Mouse (Mus musculus) WW6 (cell line): ENCODE data around the gene Tnrc6a.
"Not testable (repeated sequence)": the region's sequence is repeated elsewhere in the genome, so short reads cannot be mapped to it uniquely, and the experiment has no call there.

Experiments
- DNase-seq: peaks from one replicate; pipeline ENCODE4 v3.0.0-alpha.2; 2013; ENCODE audit warnings: low read depth, low spot score

The Tnrc6a gene

GRCm38 (mm10) chr7:123123665-123124298 is at the start of gene Tnrc6a:
TSS of gene Tnrc6a (plus strand) at chr7:123123885.
- peak; percentile 76 for DNase-seq

GRCm38 (mm10) chr7:123082236-123082635 is 41.4 kb upstream of the Tnrc6a start:
- no peak for DNase-seq

GRCm38 (mm10) chr7:123083441-123084123 is 40.1 kb upstream of the Tnrc6a start:
- DNase-seq, result no peak

- no peak for DNase-seq
These were observed 39.4 kb upstream of the Tnrc6a start for GRCm38 (mm10) chr7:123084180-123084691.

GRCm38 (mm10) chr7:123084708-123085107 is 39.0 kb upstream of the Tnrc6a start:
- DNase-seq, result no peak

GRCm38 (mm10) chr7:123088920-123089319 is 34.8 kb upstream of the Tnrc6a start:
- DNase-seq, result no peak

- no peak for DNase-seq
These were observed 27.2 kb upstream of the Tnrc6a start for GRCm38 (mm10) chr7:123096344-123097120.

GRCm38 (mm10) chr7:123097891-123098750 is 25.6 kb upstream of the Tnrc6a start:
- DNase-seq, result peak; percentile 33

GRCm38 (mm10) chr7:123101295-123101694 is 22.4 kb upstream of the Tnrc6a start:
- DNase-seq, result no peak

GRCm38 (mm10) chr7:123105381-123105780 is 18.3 kb upstream of the Tnrc6a start:
- not testable (repeated sequence) for DNase-seq

GRCm38 (mm10) chr7:123105906-123106305 is 17.8 kb upstream of the Tnrc6a start:
- no peak for DNase-seq

GRCm38 (mm10) chr7:123106326-123106725 is 17.4 kb upstream of the Tnrc6a start:
- DNase-seq, result no peak

GRCm38 (mm10) chr7:123108058-123109055 is 15.3 kb upstream of the Tnrc6a start:
- DNase-seq, result no peak

GRCm38 (mm10) chr7:123109361-123110000 is 14.2 kb upstream of the Tnrc6a start:
- DNase-seq, result no peak

- no peak for DNase-seq
These were observed 13.6 kb upstream of the Tnrc6a start for GRCm38 (mm10) chr7:123110135-123110534.

GRCm38 (mm10) chr7:123113590-123113989 is 10.1 kb upstream of the Tnrc6a start:
- DNase-seq, result no peak

- no peak for DNase-seq
These were observed 6.9 kb upstream of the Tnrc6a start for GRCm38 (mm10) chr7:123116799-123117198.

- DNase-seq, result no peak
These were observed 6.5 kb upstream of the Tnrc6a start for GRCm38 (mm10) chr7:123117209-123117608.

GRCm38 (mm10) chr7:123120516-123120915 is 3.2 kb upstream of the Tnrc6a start:
- no peak for DNase-seq

GRCm38 (mm10) chr7:123124299-123124716 is 623 bp downstream of the Tnrc6a start:
- no peak for DNase-seq
